Mouse (Mus musculus): Measurements from ENCODE around the gene Cul4b. TPM values are rescaled to one million over a fixed set of nuclear protein-coding genes. Genes with fewer than 3 reads are reported as not detected.

The Cul4b gene
- 10 to 100 TPM; 27.1 to 28.5 TPM for polyA plus RNA-seq (2017; shearing (Covaris generic))

DNA sequence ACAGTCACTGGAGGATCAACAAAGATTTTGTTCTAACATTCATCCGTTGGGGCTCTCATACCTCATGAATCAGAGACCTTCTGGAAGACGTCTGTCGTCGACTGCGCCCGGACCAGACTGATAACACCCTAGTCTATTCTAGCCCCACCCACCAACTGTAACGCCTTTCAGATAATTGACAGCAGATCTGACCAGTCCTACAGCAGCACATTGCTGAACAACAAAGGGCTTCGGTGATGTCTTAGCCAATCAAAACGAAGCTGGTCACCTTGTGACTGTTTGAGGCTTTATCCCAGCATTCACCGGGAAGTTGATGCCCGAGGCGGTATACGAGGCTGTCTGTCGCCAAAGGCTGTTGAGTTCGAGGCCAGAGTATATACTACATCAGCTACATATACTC lies at the start of gene Cul4b:
Gene Cul4b, minus strand, starts transcription at position 119 of the 400 bp plus-strand sequence.

DNA sequence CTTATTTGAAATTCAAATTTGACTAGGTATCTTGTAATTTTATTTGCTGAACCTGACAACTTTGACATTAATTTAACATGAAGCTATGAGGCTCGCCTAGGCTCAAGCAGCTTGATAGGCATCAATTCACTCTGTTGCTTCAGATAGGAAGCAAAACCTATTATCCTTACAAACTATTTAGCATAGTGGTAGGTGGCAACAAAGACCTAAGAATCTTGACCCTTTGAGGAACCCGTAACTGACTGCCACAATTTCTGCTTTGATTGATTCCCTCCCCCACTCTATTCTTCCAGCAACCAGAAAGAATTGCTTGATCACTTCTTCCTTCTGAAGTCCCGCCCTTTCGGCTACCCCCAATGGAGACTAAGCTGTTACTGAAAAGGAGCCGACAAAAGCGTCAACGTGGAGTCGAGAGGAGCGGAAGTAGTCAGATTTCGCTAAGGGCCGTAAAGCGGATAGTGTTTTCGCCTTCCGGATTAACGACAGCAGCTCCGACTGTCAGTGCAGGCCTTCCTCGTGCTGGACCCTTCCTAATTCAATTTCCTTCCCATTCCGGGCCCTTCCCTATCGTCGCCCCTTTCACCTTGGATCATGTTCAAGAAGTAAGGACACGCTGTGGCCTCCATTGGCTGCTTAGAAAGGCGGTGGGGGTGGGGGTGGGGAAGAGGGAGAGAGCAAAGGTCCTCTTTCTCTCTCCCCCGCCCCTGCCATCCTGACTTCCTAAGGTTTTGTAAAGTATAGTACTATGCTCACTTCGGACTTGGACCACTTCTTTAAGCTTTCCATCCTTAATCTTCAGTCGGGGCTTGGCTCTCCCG lies 24.4 kb upstream of the Cul4b start, which contains the start of gene Mcts1:
Gene Mcts1, plus strand, starts transcription at position 402 of the 818 bp plus-strand sequence.

Other genes starting within 250 kb of the Cul4b start
- gene Lamp2, start 119.7 kb downstream of the Cul4b start, polyA plus RNA-seq (2017; shearing (Covaris generic)), result 10 to 100 TPM; 59.0 to 90.9 TPM
- 100 to 1,000 TPM; 150 to 165 TPM for gene Mcts1, start 24.4 kb upstream of the Cul4b start, polyA plus RNA-seq (2017; shearing (Covaris generic))
- gene C1galt1c1, start 58.9 kb upstream of the Cul4b start, polyA plus RNA-seq (2017; shearing (Covaris generic)), result 10 to 100 TPM; 24.6 to 27.2 TPM
- gene 6030498E09Rik, start 196.5 kb upstream of the Cul4b start, polyA plus RNA-seq (2017; shearing (Covaris generic)), result not detected